Comparison of ENCODE assay signal across 13 mouse cellular contexts in the genomic region with DNA sequence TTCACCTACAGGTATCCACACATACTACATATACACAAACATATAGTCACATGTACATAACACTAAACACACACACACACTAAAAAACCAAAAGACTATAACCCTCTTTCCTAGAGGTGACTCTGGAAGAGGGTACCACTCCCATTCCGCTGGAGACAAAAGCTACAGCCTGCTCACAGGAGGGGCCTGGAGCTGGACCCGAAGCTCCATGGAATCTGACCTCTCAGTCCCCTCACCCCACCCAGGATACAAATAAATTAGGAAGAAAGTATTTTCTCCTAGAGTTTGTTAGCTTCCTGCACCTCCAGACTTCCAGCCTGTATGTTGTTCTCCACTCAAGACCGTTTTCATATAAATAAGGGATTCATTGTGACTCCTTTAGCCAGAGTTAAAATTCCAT.
DNase-seq lines count a peak whose midpoint lies in the region; ATAC-seq and TF ChIP-seq lines count a peak whose summit lies in the region.
"Had no signal": no experiment of that assay in that cellular context is flagged by ENCODE, and none has a peak within 500 bp of the region (broad histone marks: within the 10 kb centered on the region; RNA-seq: fewer than 3 reads in every experiment).

No protein-coding gene starts in this region.

- no peak for ATAC-seq in limb, embryonic 13.5 days (ENCODE audit: low FRiP score, low read depth)
- ATAC-seq: CD4-positive, CD25-positive, alpha-beta regulatory T cell, adult 4 months; liver, embryonic 12.5 days had no signal

- no peaks in the 10 kb centered on the region for H3K36me3 ChIP-seq in kidney, adult 2 months (ENCODE audit: control insufficient read depth, insufficient read depth, low read length)
- H3K36me3 ChIP-seq in limb, embryonic 13.5 days: no peaks in the 10 kb centered on the region
- H3K36me3 ChIP-seq: liver, embryonic 12.5 days had no signal

- H3K27ac ChIP-seq in kidney, adult 2 months (ENCODE audit: insufficient read depth, low read depth, low read length): peak overlapping the region; percentile 73
- H3K27ac ChIP-seq in limb, embryonic 13.5 days: peak overlapping the region; percentile 59; the same call in 1 of the 2 replicates
- H3K27ac ChIP-seq: liver, embryonic 12.5 days had no signal

- peak; percentile 50 for DNase-seq in heart, adult 8-10 months (ENCODE audit: low spot score)
- no peak for DNase-seq in heart, postnatal 25 days (ENCODE audit: low spot score)
- DNase-seq in R1 (ENCODE audit: low read depth, low spot score): peak; percentile 5
- peak; percentile 65 for DNase-seq in kidney, adult 2 months
- DNase-seq in cerebellum, adult 9-10 months: no peak
- no peak for DNase-seq in layer of hippocampus, adult 9-10 months (ENCODE audit: low spot score)
- DNase-seq: cerebellum, adult 9-11 months; layer of hippocampus, postnatal 36 days; right cerebral cortex, postnatal 25 days had no signal

- no peak overlapping the region for H3K9ac ChIP-seq in limb, embryonic 13.5 days
- H3K9ac ChIP-seq: liver, embryonic 12.5 days had no signal

- intact Hi-C loops in heart, postnatal 25 days (cut with DNase I): loop anchor here (2.0 kb wide), 1 partner anchor 53 kb away; no protein-coding TSS in a partner anchor

- TF ChIP-seq POLR2A in kidney, adult 2 months (IDR thresholded peaks at IDR 0.05; ENCODE audit: low read depth, low read length): no peak

- no peaks in the 10 kb centered on the region for H3K27me3 ChIP-seq in kidney, adult 2 months (replicated peaks; ENCODE audit: control insufficient read depth, insufficient read depth, low read length)
- no peaks in the 10 kb centered on the region for H3K27me3 ChIP-seq in limb, embryonic 13.5 days
- H3K27me3 ChIP-seq: liver, embryonic 12.5 days; megakaryocyte, embryonic 14.5 days had no signal

- no peak for TF ChIP-seq CTCF in kidney, adult 2 months (conservative IDR thresholded peaks at IDR 0.05; ENCODE audit: insufficient read depth, insufficient read length, low read depth, low read length)

- no peak overlapping the region for H3K4me3 ChIP-seq in kidney, adult 2 months (ENCODE audit: insufficient read depth, low read depth, low read length)
- H3K4me3 ChIP-seq in limb, embryonic 13.5 days: no peak overlapping the region
- H3K4me3 ChIP-seq: liver, embryonic 12.5 days; megakaryocyte, embryonic 14.5 days had no signal

- H3K9me3 ChIP-seq in limb, embryonic 13.5 days: no peaks in the 10 kb centered on the region
- H3K9me3 ChIP-seq: liver, embryonic 12.5 days had no signal

- no peaks in the 10 kb centered on the region for H3K4me1 ChIP-seq in kidney, adult 2 months (ENCODE audit: control insufficient read depth, insufficient read depth, low read length)
- H3K4me1 ChIP-seq in limb, embryonic 13.5 days: 0 out of 2 replicates have a peak, but pooled peaks cover 11% of the 10 kb centered on the region
- H3K4me1 ChIP-seq: liver, embryonic 12.5 days; megakaryocyte, embryonic 14.5 days had no signal

- H3K4me2 ChIP-seq in limb, embryonic 13.5 days (replicated peaks): no peak overlapping the region
- H3K4me2 ChIP-seq: liver, embryonic 12.5 days had no signal

- WGBS in kidney, adult 2 months: 38% methylated on average over 3 of the region's 3 CpGs
- WGBS in limb, embryonic 13.5 days: 41% methylated on average over 3 of the region's 3 CpGs

Comparison
In these comparisons a context has a peak if more than half of its experiments do, and no peak if none do; other contexts are left out.
1. DNase-seq: peak in heart, adult 8-10 months (single experiment), R1 (single experiment) and kidney, adult 2 months (single experiment); none in heart, postnatal 25 days (single experiment), cerebellum, adult 9-10 months (single experiment) and layer of hippocampus, adult 9-10 months (single experiment).